Mouse (Mus musculus) MEL (cell line): ENCODE data around the gene Gm6993.

Source experiments
- CHD2 ChIP-seq: IDR thresholded peaks from 2 replicates; pipeline ENCODE4 v1.6.1; 2011; ENCODE audit warnings: low read length, improper control_type of control experiment
- CTCF ChIP-seq, 3 experiments: IDR thresholded peaks in 2 of 3; conservative IDR thresholded peaks in 1 of 3; 2 replicates each; pipeline ENCODE4 v1.5.1; 2011 to 2012; ENCODE audit warnings: low read length in 3 of 3, low read depth in 2 of 3, mild to moderate bottlenecking in 2 of 3, improper control_type of control experiment in 1 of 3, inconsistent platforms in 1 of 3, mixed read lengths in 1 of 3, moderate library complexity in 1 of 3; ENCODE audit not compliant: control insufficient read depth in 1 of 3, insufficient read depth in 1 of 3, poor library complexity in 1 of 3, severe bottlenecking in 1 of 3
- MEF2A ChIP-seq: IDR thresholded peaks from 2 replicates; pipeline ENCODE4 v1.6.1; 2014; ENCODE audit warnings: low read depth, mild to moderate bottlenecking, inconsistent platforms, low read length, improper control_type of control experiment; ENCODE audit not compliant: poor library complexity, insufficient replicate concordance, severe bottlenecking; ENCODE audit errors: extremely low read depth
- POLR2A ChIP-seq, 2 experiments: IDR thresholded peaks; 2 replicates each; pipeline ENCODE4 v1.6.1; 2011 to 2012; ENCODE audit warnings: low read length in 2 of 2, mild to moderate bottlenecking in 2 of 2, control low read depth in 1 of 2, improper control_type of control experiment in 1 of 2, low read depth in 1 of 2, moderate library complexity in 1 of 2; ENCODE audit not compliant: control insufficient read depth in 1 of 2, insufficient read depth in 1 of 2, poor library complexity in 1 of 2
- TCF12 ChIP-seq: IDR thresholded peaks from 2 replicates; pipeline ENCODE4 v1.6.1; 2014; ENCODE audit warnings: low read depth, mild to moderate bottlenecking, inconsistent platforms, low read length, improper control_type of control experiment, moderate library complexity

DNA sequence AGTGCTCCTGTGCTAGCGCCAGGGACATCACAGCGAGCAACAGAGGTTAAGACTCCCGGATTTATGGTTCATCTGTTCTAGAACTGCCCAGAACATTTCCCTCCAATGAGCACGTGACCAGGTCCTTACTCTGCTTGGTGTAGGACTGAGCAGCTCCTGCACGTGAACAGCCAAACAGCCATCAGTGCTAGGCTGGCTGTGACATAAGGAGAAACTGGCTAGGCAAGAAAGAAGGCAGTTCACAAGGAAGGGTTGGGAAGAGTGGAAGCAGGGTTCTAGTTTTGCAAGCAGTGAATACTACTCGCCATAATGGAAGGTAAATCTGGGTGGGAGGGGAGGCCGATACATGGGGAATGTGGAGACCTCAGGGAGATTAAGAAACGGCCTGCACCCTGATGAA is 14.4 kb downstream of the Gm6993 start:
- TF ChIP-seq POLR2A (IDR thresholded peaks at IDR 0.05; ENCODE audit: control insufficient read depth in 1 of 2, insufficient read depth in 1 of 2, low read depth in 1 of 2, low read length in 2 of 2, poor library complexity in 1 of 2) (no peak), TCF12 (no peak), MEF2A (no peak), CTCF (IDR thresholded peaks at IDR 0.05 in 2 of 3, conservative IDR thresholded peaks at IDR 0.05 in 1 of 3; ENCODE audit: control insufficient read depth in 1 of 3, insufficient read depth in 1 of 3, low read depth in 2 of 3, low read length in 3 of 3, poor library complexity in 1 of 3, severe bottlenecking in 1 of 3) (no peak), CHD2 (no peak)
